Mouse (Mus musculus): ENCODE data around the gene Ctdsp2. TPM values are rescaled to one million over a fixed set of nuclear protein-coding genes. Genes with fewer than 3 reads are reported as not detected.

Ctdsp2 gene
- total and polyA plus RNA-seq, 2 experiments from 2014 or later: 14.4 to 56.0 TPM

GRCm38 (mm10) chr10:126988513-126989165 is 10.1 kb downstream of the Ctdsp2 start:
- H3K9me3 ChIP-seq (ENCODE audit: low read length): no peaks in the 10 kb centered on the region
- no peaks in the 10 kb centered on the region for H3K27me3 ChIP-seq (ENCODE audit: insufficient read depth, low read length)
- no peak overlapping the region for H3K4me2 ChIP-seq (ENCODE audit: low read depth)
- ATAC-seq (no peak), DNase-seq (no peak)
- WGBS: 80% methylated on average over 5 of the region's 5 CpGs
- H3K27ac ChIP-seq (ENCODE audit: low read depth, low read length): no peak overlapping the region
- H3K4me3 ChIP-seq (ENCODE audit: low read depth, low read length): no peak overlapping the region
- peaks cover 21% of the 10 kb centered on the region for H3K4me1 ChIP-seq (ENCODE audit: insufficient read depth)
- peaks cover 20% of the 10 kb centered on the region for H3K36me3 ChIP-seq (ENCODE audit: insufficient read depth)
- no peak for TF ChIP-seq CTCF (IDR thresholded peaks at IDR 0.05; ENCODE audit: low read depth)
- no peak overlapping the region for H3K9ac ChIP-seq

- H3K4me3 ChIP-seq (ENCODE audit: low read depth, low read length): no peak overlapping the region
- peaks cover 7% of the 10 kb centered on the region; the same call in 1 of the 2 replicates for H3K4me1 ChIP-seq (ENCODE audit: insufficient read depth)
- H3K9ac ChIP-seq: 0 out of 2 replicates have a peak overlapping the region, but pooled peaks have one; percentile 1
- no peaks in the 10 kb centered on the region for H3K9me3 ChIP-seq (ENCODE audit: low read length)
- TF ChIP-seq CTCF (IDR thresholded peaks at IDR 0.05; ENCODE audit: low read depth): peak; percentile 98
- ATAC-seq (peak; percentile 85), DNase-seq (peak; percentile 90)
- no peak overlapping the region for H3K4me2 ChIP-seq (ENCODE audit: low read depth)
- peaks cover 35% of the 10 kb centered on the region for H3K36me3 ChIP-seq (ENCODE audit: insufficient read depth)
- no peaks in the 10 kb centered on the region for H3K27me3 ChIP-seq (ENCODE audit: insufficient read depth, low read length)
- WGBS: 62% methylated on average over 7 of the region's 7 CpGs
- H3K27ac ChIP-seq (ENCODE audit: low read depth, low read length): no peak overlapping the region
Measured at GRCm38 (mm10) chr10:126990313-126991056, 12.0 kb downstream of the Ctdsp2 start.

- H3K4me2 ChIP-seq (ENCODE audit: low read depth): no peak overlapping the region
- no peaks in the 10 kb centered on the region for H3K27me3 ChIP-seq (ENCODE audit: insufficient read depth, low read length)
- no peaks in the 10 kb centered on the region for H3K4me1 ChIP-seq (ENCODE audit: insufficient read depth)
- H3K4me3 ChIP-seq (ENCODE audit: low read depth, low read length): no peak overlapping the region
- no peaks in the 10 kb centered on the region for H3K9me3 ChIP-seq (ENCODE audit: low read length)
- no peak overlapping the region for H3K9ac ChIP-seq
- ATAC-seq (no peak), DNase-seq (no peak)
- no peak for TF ChIP-seq CTCF (IDR thresholded peaks at IDR 0.05; ENCODE audit: low read depth)
- H3K36me3 ChIP-seq (ENCODE audit: insufficient read depth): peaks cover 43% of the 10 kb centered on the region
- no peak overlapping the region for H3K27ac ChIP-seq (ENCODE audit: low read depth, low read length)
- WGBS: 62% methylated on average over 3 of the region's 3 CpGs
Measured at GRCm38 (mm10) chr10:126991676-126992075, 13.2 kb downstream of the Ctdsp2 start.

GRCm38 (mm10) chr10:126993621-126994020 is 15.1 kb downstream of the Ctdsp2 start:
- DNase-seq (no peak), ATAC-seq (no peak)
- 78% methylated on average over 3 of the region's 3 CpGs for WGBS
- Histone ChIP-seq H3K36me3 (ENCODE audit: insufficient read depth) (peaks cover 58% of the 10 kb centered on the region), H3K9ac (no peak overlapping the region), H3K4me1 (ENCODE audit: insufficient read depth) (no peaks in the 10 kb centered on the region), H3K9me3 (ENCODE audit: low read length) (no peaks in the 10 kb centered on the region), H3K27ac (ENCODE audit: low read depth, low read length) (no peak overlapping the region), H3K4me3 (ENCODE audit: low read depth, low read length) (no peak overlapping the region), H3K4me2 (ENCODE audit: low read depth) (no peak overlapping the region), H3K27me3 (ENCODE audit: insufficient read depth, low read length) (no peaks in the 10 kb centered on the region)
- TF ChIP-seq CTCF (IDR thresholded peaks at IDR 0.05; ENCODE audit: low read depth): no peak

GRCm38 (mm10) chr10:126997340-126998113 is 19.0 kb downstream of the Ctdsp2 start:
- Histone ChIP-seq H3K4me3 (ENCODE audit: low read depth, low read length) (no peak overlapping the region), H3K4me1 (ENCODE audit: insufficient read depth) (no peaks in the 10 kb centered on the region), H3K27ac (ENCODE audit: low read depth, low read length) (no peak overlapping the region), H3K27me3 (ENCODE audit: insufficient read depth, low read length) (no peaks in the 10 kb centered on the region), H3K36me3 (ENCODE audit: insufficient read depth) (peaks cover 65% of the 10 kb centered on the region), H3K9ac (no peak overlapping the region), H3K9me3 (ENCODE audit: low read length) (no peaks in the 10 kb centered on the region), H3K4me2 (ENCODE audit: low read depth) (no peak overlapping the region)
- DNase-seq (no peak), ATAC-seq (no peak)
- 65% methylated on average over 13 of the region's 13 CpGs for WGBS
- no peak for TF ChIP-seq CTCF (IDR thresholded peaks at IDR 0.05; ENCODE audit: low read depth)

GRCm38 (mm10) chr10:127000529-127000928 is 22.0 kb downstream of the Ctdsp2 start, which contains the start of gene Avil:
Gene Avil, plus strand, starts transcription at chr10:127000709.
- Histone ChIP-seq H3K27me3 (ENCODE audit: insufficient read depth, low read length) (no peaks in the 10 kb centered on the region), H3K36me3 (ENCODE audit: insufficient read depth) (peaks cover 38% of the 10 kb centered on the region), H3K4me1 (ENCODE audit: insufficient read depth) (no peaks in the 10 kb centered on the region), H3K4me2 (ENCODE audit: low read depth) (no peak within 1 kb of the TSS), H3K4me3 (ENCODE audit: low read depth, low read length) (no peak within 1 kb of the TSS), H3K9ac (no peak within 1 kb of the TSS), H3K9me3 (ENCODE audit: low read length) (no peaks in the 10 kb centered on the region), H3K27ac (ENCODE audit: low read depth, low read length) (no peak within 1 kb of the TSS)
- DNase-seq (no peak), ATAC-seq (no peak)
- TF ChIP-seq CTCF (IDR thresholded peaks at IDR 0.05; ENCODE audit: low read depth): no peak
- WGBS: 94% methylated on average over 5 of the region's 5 CpGs
